Mouse (Mus musculus) olfactory bulb, adult 2 months (tissue): ENCODE measurements around the gene Pbx3.

Experiments used
- CTCF ChIP-seq: fragments of 200-500 bp; IDR thresholded peaks from 2 replicates; pipeline ENCODE4 v1.5.1; 2012; ENCODE audit warnings: low read depth, mild to moderate bottlenecking, low read length, moderate library complexity; ENCODE audit not compliant: insufficient read depth
- POLR2A ChIP-seq: fragments of 200-500 bp; IDR thresholded peaks from 2 replicates; pipeline ENCODE4 v1.6.1; 2012; ENCODE audit warnings: mild to moderate bottlenecking, low read depth, low read length, moderate library complexity; ENCODE audit not compliant: insufficient read depth

DNA sequence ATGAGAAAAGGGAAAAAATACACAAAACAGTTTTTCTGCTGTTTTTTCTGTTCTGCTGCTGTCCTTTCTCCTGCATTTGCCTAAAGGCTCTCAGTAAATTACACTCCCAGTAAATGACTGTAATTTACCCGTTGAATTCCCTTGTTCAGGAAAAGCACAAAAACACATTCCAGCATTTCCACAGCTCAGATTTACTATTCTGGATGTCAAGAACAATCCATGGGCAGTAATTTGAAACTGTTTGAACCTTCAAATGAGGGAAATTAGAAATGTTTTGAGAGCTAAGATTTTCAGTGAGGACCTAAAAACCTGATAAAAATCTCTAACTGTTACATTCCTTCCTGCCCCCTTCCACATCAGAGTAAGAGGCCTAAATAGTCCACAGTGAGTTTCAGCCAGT, 119.8 kb downstream of the Pbx3 start:
- TF ChIP-seq CTCF (no peak), POLR2A (no peak)
